Mouse (Mus musculus): ENCODE data around the gene 1500011B03Rik. TPM values are rescaled to one million over a fixed set of nuclear protein-coding genes. Genes with fewer than 3 reads are reported as not detected.
A peak's percentile ranks its signal among the peaks of the same experiment; 100 is the strongest.
"Not testable (repeated sequence)": the region's sequence is repeated elsewhere in the genome, so short reads cannot be mapped to it uniquely, and the experiment has no call there.

1500011B03Rik gene
- 46.2 and 54.9 TPM in 2 replicates for polyA plus RNA-seq (2012; rRNA removed)

- no peak for DNase-seq (ENCODE audit: low spot score)
These were observed at the start of gene 1500011B03Rik for GRCm38 (mm10) chr5:114822796-114823688. TSS of gene 1500011B03Rik (minus strand) at chr5:114823468.

DNA sequence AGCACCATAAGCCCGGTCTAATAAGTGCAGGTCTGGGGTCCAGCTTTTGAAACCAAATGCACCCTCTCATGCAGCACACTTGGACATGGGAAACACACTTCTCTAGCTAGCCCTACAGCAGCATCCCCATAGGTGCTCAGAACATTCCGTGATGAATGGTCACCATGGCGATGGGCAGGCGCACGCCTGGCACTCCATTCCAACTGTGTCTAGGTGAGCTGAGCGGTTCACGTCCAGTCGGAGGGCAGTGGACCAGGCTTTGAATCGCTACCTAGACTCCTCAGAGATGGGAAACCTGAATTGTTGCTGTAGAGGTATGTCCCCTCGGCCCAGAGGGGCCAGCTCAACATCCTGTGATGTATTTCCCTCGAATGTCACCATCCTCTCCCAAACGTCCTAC, 42.0 kb upstream of the 1500011B03Rik start:
- no peak for DNase-seq (ENCODE audit: low spot score)

GRCm38 (mm10) chr5:114864813-114865212, 41.5 kb upstream of the 1500011B03Rik start:
- DNase-seq (ENCODE audit: low spot score), result no peak

GRCm38 (mm10) chr5:114861730-114862129, 38.5 kb upstream of the 1500011B03Rik start:
- no peak for DNase-seq (ENCODE audit: low spot score)

DNA sequence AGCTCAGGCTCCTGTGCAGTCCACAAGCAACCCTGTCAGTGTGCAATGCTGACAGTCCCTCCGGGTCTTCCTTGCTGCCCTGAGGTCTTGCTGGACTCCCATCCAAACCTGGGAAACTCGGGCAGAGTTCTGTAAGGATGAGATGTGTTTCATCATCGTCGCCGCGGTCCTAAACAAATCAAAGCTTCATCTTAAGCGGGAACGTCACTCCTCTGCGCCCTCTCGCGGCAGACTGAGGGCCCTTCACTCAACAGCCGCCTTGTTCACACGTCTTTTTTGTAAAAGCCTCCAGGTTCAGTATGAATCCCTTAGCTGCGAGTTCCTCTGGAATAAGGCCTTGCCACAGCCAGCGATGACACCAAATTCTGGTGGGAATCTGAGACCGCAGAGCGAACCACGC, 36.0 kb upstream of the 1500011B03Rik start:
- DNase-seq (ENCODE audit: low spot score), result peak; percentile 51

GRCm38 (mm10) chr5:114858582-114858981, 35.3 kb upstream of the 1500011B03Rik start, which contains the start of gene Gm9936:
TSS of gene Gm9936 (minus strand) at chr5:114858682.
- DNase-seq (ENCODE audit: low spot score), result no peak

DNA sequence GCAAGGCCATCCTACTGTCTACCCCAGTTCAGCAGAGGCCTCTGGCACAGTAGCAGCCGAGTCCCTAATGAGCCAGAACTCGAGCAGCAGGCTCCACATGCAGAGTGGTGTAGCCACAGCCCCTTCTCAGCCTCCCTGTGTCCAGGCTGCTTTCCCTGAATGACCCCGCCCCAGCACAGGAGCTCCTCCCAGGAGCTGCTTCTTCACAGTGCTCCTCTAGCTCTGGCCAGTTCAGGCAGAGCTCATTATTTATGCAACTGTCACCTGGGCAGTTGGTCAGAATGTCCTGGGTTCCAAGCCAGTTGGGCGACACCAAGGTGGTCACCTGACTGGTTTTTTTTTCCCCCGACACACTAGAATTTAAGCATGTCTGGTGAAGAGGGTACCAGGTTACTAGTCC, 30.1 kb upstream of the 1500011B03Rik start, which contains the start of gene 4930519G04Rik:
4930519G04Rik (plus strand) TSS at position 301 of the 400 bp plus-strand sequence.
- not testable (repeated sequence) for DNase-seq (ENCODE audit: low spot score)

GRCm38 (mm10) chr5:114851565-114852236, 28.4 kb upstream of the 1500011B03Rik start:
- DNase-seq (ENCODE audit: low spot score), result no peak

DNA sequence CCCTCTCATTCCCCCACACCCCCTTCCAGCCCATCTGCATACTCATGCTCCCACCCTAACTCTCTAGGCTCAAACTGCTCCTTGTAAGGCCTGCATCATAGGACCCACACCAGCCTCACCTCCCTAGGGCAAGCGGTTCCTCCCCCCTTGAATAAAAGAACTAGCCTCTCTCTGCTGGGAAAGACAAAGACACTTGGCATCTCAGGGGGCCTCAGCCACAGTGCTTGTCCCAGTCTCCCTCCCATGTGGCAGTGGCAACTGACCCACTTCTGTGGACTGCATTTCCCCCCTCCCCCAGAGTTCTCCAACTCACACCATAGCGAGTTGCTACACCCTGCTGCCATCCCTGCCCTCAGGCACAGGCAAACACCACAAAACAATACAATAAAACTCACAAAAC, 21.1 kb upstream of the 1500011B03Rik start:
- not testable (repeated sequence) for DNase-seq (ENCODE audit: low spot score)

DNA sequence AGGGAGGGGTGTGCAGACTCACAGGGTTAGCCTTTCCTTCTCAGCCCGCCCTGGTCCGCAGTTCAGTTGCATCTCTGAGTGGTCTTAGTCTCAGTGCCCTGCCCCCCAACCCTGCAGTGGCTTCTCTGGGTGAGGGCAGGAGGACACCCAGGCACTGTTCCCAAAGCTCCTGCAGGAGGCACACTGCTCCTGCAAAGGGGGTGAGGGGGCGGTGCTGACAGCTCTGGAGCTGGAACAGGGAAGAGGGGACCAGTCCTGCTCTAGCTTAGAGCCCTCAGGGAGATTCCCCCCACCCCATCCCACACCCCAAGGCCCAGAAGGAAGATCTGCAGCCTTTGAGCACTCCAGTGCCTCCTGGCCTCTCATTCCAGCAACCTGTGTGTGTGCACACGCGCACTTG, 19.4 kb upstream of the 1500011B03Rik start:
- DNase-seq (ENCODE audit: low spot score), result no peak

DNA sequence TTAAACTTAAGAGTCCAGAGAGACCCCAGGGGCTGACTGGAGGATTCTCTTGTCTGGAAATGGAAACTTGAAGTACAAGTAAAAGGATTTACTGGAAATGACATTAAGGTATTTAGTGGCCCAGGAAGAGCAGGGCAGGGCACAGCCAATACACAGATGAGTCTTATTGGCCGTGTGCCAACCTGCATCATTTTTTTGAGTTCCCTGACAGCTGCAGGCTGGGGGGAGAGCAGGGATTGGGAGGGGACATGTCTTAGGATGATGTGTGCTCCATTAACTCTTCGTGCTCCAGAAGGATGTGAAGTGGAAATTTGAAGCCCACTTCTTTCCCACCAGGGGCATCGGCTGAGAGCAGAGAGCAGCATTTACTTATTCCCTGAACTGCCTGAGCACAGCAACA, 18.9 kb upstream of the 1500011B03Rik start:
- not testable (repeated sequence) for DNase-seq (ENCODE audit: low spot score)

- not testable (repeated sequence) for DNase-seq (ENCODE audit: low spot score)
These were observed 17.2 kb upstream of the 1500011B03Rik start for GRCm38 (mm10) chr5:114840481-114840880.

DNA sequence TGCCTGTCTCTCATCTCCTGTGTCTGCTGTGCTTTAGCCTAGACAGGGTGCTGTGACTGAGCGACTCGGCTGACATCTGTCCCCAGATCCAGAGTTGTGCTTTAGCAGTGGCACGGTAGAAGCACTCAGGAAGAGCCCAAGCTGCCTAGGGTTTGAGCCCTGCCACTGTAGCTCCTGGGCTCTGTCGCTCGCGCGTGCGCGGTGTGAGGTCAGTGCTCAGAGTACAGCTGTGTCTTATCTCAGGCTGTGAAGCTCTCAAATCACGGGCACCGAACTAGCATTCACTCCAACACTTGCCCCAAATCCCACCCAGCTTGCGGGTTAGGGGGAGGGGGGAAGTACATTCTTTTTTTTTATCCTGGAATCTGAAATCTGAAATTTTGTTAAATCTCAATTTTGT, 13.6 kb upstream of the 1500011B03Rik start:
- DNase-seq (ENCODE audit: low spot score), result no peak

DNA sequence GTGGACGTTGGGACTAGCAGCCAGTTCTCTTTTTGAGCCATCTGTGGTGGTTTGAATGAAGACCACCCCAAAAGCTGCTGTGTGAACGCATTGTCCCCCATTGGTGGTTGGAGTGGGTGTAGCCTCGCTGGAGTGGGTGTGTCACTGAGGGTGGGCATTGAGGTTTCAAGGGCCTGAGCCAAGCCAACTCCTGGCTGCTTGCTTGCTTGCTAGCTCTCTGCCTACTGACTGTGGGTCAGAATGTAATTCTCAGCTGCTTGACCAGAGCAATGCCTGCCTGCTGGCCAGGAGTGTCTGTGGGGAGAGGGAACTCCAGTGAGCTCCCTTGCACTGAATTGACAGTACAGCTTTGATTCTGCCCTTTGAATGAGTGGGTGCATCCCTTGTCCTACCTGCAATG, 6.5 kb upstream of the 1500011B03Rik start:
- DNase-seq (ENCODE audit: low spot score), result no peak

DNA sequence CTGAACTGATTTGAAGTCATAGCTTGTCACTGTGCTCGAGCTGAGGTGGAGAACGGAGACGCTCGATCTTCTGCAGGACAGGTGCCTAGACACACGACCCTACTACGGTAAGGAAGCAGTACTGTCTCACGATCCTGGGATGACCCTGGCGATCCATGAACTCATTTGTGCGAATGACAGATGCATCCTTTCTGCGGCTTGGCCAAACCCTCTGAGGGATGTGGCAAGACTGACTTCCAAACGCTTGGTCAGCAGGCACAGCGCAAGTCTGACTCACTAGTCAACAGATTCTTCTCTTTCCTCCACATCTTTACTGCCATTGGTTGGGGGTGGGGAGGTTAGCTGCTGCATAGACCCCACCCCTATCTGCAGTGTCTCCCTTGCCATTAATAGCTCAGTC, 4.2 kb upstream of the 1500011B03Rik start:
- no peak for DNase-seq (ENCODE audit: low spot score)

DNA sequence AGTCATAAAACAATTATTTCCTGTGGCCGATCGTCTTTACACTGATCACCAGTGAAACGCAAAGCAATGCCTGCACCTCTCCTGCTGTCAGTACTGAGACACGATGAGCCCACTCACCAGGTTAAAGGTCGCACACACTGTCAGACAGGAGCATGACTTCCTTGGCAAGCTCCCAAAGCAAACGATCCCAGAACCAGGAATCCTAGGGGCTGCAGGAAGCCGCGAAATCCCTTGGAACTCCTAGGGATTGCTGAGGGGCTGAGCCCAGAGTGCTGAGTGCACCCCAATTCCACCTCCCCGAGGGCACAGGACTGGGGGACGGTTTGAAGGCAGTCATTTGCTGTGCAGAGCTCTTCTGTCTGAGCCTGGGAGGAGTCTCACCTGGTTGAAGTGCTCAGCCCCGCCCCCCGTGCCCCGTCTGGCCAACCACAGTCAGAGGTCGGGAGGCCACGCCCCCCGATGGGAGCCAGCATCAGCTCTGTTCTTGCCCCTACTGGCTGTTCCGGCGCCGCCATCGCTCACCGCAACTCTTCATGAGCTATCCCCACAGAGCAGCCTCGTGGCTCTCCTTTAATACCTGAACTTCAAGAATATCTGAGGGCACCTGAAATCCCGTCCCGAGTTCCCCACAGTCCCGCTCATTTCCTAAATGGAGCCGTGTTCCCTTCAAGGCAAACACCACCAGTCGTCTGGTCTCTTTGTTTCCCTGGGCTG, 2.9 kb upstream of the 1500011B03Rik start:
- peak; percentile 42 for DNase-seq (ENCODE audit: low spot score)

- DNase-seq (ENCODE audit: low spot score), result no peak
These were observed 929 bp upstream of the 1500011B03Rik start for GRCm38 (mm10) chr5:114824197-114824596.

GRCm38 (mm10) chr5:114818124-114818523, 5.1 kb downstream of the 1500011B03Rik start:
- no peak for DNase-seq (ENCODE audit: low spot score)

DNA sequence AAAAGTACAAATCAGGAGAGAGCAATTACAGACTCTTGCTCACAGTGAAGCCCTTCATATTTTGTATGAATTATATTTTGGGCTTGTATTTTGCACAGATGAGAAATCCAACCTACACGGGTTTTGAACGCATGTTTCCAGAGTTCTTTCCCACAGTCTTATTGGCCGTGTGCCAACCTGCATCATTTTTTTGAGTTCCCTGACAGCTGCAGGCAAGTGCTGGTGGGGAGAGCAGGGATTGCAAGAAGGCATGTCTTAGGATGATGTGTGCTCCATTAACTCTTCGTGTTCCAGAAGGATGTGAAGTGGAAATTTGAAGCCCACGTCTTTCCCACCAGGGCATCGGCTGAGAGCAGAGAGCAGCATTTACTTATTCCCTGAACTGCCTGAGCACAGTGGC, 6.7 kb downstream of the 1500011B03Rik start:
- DNase-seq (ENCODE audit: low spot score), result no peak

DNA sequence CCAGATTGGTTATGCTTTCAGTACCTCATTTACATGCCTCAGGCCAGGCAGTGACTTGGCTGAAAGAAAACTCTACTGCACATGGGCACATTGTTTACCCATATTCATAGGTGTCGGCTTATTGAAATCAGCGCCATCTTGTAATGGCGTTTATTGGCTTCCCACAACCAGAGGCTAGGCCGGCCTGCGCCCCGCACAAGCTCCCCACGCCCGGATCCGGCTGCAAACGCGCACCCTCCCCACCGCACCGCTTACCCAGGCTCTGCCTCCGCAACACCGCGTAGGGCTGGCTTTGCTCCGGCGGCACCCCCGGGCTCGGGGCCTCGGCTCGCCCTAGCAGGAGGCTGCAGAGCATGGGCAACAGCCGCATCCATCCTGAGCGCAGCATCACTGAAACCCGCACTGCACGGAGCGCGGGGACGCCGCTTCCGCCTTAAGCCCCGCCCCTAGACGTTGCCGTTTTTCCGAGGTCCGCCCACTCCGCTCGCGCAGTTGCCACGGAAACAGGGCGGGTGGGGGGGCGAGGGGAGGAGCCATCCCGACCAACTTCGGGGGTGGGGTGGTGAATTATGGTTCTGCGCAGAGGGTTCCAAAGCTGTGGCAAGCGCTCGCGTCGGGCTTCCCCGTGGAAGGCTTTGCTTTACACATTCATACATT, 9.6 kb downstream of the 1500011B03Rik start:
- DNase-seq (ENCODE audit: low spot score), result peak; percentile 57

DNA sequence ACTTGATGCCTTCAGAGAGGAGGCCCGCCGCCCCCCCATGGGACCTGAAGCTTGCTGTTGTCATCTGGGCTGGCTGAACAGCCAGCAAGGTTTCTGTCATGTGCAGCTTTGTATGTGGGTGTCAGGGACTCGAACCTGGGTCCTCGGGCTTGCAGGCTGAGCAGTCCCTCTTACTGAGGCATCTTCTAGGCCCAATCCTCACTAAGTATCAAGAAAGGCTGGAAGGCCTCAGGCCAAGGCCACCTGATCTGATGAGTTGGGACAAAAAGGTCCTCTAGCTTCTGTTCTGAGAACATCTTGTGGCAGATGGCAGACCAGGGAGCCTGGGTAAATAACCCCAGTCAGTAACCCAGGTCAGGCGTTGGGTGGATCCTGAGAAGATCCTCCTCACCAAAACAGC, 13.4 kb downstream of the 1500011B03Rik start:
- no peak for DNase-seq (ENCODE audit: low spot score)

Data from urinary bladder, adult 2 months (tissue).